Mouse (Mus musculus) liver, adult 2 months (tissue): ENCODE results near the gene Zmiz1.

ENCODE experiments used
- CTCF ChIP-seq: fragments of 200-500 bp; IDR thresholded peaks from 2 replicates; pipeline ENCODE4 v1.5.1; 2011; ENCODE audit warnings: low read depth, low read length, control low read depth
- POLR2A ChIP-seq: fragments of 200-500 bp; IDR thresholded peaks from 2 replicates; pipeline ENCODE4 v1.6.1; 2011; ENCODE audit warnings: low read length, control low read depth; ENCODE audit not compliant: insufficient read depth; ENCODE audit errors: extremely low read depth

DNA sequence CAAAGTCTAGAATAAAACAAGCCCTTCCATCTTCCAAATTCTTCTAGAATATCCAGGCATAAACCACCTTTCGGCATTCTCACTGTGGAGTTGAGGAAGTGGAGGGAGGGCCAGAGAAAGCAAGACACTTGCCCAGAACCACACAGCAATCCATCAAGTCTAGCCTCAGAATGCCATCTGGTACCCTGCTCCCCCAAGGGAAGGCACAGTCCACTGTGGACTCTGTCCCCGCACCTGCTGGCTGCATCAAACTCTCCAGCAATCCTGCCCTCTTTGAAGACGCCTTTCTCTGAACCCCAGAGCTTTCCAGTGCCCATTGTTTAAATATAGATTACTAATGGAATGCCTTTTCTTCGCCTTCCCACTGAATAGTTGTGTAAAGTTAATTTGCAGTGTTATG is 62.5 kb downstream of the Zmiz1 start:
- no peak for TF ChIP-seq CTCF
- no peak for TF ChIP-seq POLR2A
